Mouse (Mus musculus) thymus, adult 2 months (tissue): ENCODE data around the gene Prepl. TPM values are rescaled to one million over a fixed set of nuclear protein-coding genes. Genes with fewer than 3 reads are reported as not detected.

Experiments used
- DNase-seq: peaks from one replicate; pipeline ENCODE4 v3.0.0; 2021
- H3K27ac ChIP-seq: fragments of 200-500 bp; 2 replicates; pipeline ENCODE4 v1.5.1; 2012; ENCODE audit warnings: low read length, control low read depth; ENCODE audit not compliant: control insufficient read depth, insufficient read depth
- H3K27me3 ChIP-seq: fragments of 200-500 bp; 2 replicates; pipeline ENCODE4 v1.6.1; 2012; ENCODE audit warnings: mild to moderate bottlenecking, low read length, moderate library complexity, mixed read lengths; ENCODE audit not compliant: control insufficient read depth, insufficient read depth
- H3K36me3 ChIP-seq: fragments of 200-500 bp; 2 replicates; pipeline ENCODE4 v1.6.1; 2012; ENCODE audit warnings: mild to moderate bottlenecking, low read length, moderate library complexity; ENCODE audit not compliant: control insufficient read depth, insufficient read depth
- H3K4me1 ChIP-seq: fragments of 200-500 bp; replicated peaks from 2 replicates; pipeline ENCODE4 v1.6.1; 2012; ENCODE audit warnings: low read length; ENCODE audit not compliant: control insufficient read depth, insufficient read depth
- H3K4me3 ChIP-seq: fragments of 200-500 bp; 2 replicates; pipeline ENCODE4 v1.5.1; 2012; ENCODE audit warnings: mild to moderate bottlenecking, low read length, control low read depth, moderate library complexity; ENCODE audit not compliant: control insufficient read depth, insufficient read depth
- CTCF ChIP-seq: fragments of 200-500 bp; IDR thresholded peaks from 2 replicates; pipeline ENCODE4 v1.5.1; 2012; ENCODE audit warnings: mild to moderate bottlenecking, control low read depth, low read length, moderate library complexity, borderline replicate concordance; ENCODE audit not compliant: control insufficient read depth, poor library complexity, insufficient read depth; ENCODE audit errors: extremely low read depth
- POLR2A ChIP-seq: fragments of 200-500 bp; IDR thresholded peaks from 2 replicates; pipeline ENCODE4 v1.6.1; 2012; ENCODE audit warnings: mild to moderate bottlenecking, low read length, control low read depth, moderate library complexity; ENCODE audit not compliant: control insufficient read depth, poor library complexity, insufficient read depth; ENCODE audit errors: extremely low read depth
- WGBS: fragments of 180-500 bp; shearing (Covaris S2); methylation state at CpG from one replicate; pipeline ENCODE4 v1.1.7; 2018; 5-methylcytosine and 5-hydroxymethylcytosine counted together
- polyA plus RNA-seq: library from polyadenylated mRNA; depleted of rRNA; stranded (reverse); fragments of >200 nt; gene quantifications from 2 replicates; pipeline ENCODE4 v1.2.3, GENCODE M21; 2012; rRNA removed

Prepl gene
- polyA plus RNA-seq, 1 experiment = 11.6 TPM

- Histone ChIP-seq H3K36me3 (peaks cover 8% of the 10 kb centered on the region; the same call in 1 of the 2 replicates), H3K4me1 (peaks cover 11% of the 10 kb centered on the region), H3K27ac (no peak overlapping the region), H3K27me3 (no peaks in the 10 kb centered on the region), H3K4me3 (no peak overlapping the region)
- no peak for DNase-seq
- no peak for TF ChIP-seq CTCF
- TF ChIP-seq POLR2A = no peak
- WGBS = 94% methylated on average over 3 of the region's 3 CpGs
Measured at GRCm38 (mm10) chr17:85020343-85020742, 69.7 kb downstream of the Prepl start.

- Histone ChIP-seq H3K36me3 (peaks cover 8% of the 10 kb centered on the region; the same call in 1 of the 2 replicates), H3K4me3 (no peak overlapping the region), H3K4me1 (peaks cover 7% of the 10 kb centered on the region), H3K27me3 (no peaks in the 10 kb centered on the region), H3K27ac (no peak overlapping the region)
- WGBS = 33% methylated on average over 5 of the region's 5 CpGs
- DNase-seq = no peak
- TF ChIP-seq CTCF = no peak
- TF ChIP-seq POLR2A = no peak
Measured at GRCm38 (mm10) chr17:85018794-85019193, 71.2 kb downstream of the Prepl start.

- H3K27ac ChIP-seq = no peak overlapping the region
- H3K27me3 ChIP-seq = no peaks in the 10 kb centered on the region
- DNase-seq = no peak
- TF ChIP-seq POLR2A = no peak
- peaks cover 6% of the 10 kb centered on the region for H3K4me1 ChIP-seq
- WGBS = 85% methylated on average over 3 of the region's 3 CpGs
- H3K36me3 ChIP-seq = peaks cover 8% of the 10 kb centered on the region; the same call in 1 of the 2 replicates
- H3K4me3 ChIP-seq = no peak overlapping the region
Measured at GRCm38 (mm10) chr17:85018344-85018743, 71.7 kb downstream of the Prepl start.

- Histone ChIP-seq H3K27ac (no peak overlapping the region), H3K4me3 (no peak overlapping the region), H3K4me1 (peaks cover 6% of the 10 kb centered on the region), H3K36me3 (peaks cover 14% of the 10 kb centered on the region), H3K27me3 (no peaks in the 10 kb centered on the region)
- WGBS = 93% methylated on average over 3 of the region's 3 CpGs
- no peak for TF ChIP-seq CTCF
- no peak for TF ChIP-seq POLR2A
- DNase-seq = no peak
Measured at GRCm38 (mm10) chr17:85014632-85015031, 75.4 kb downstream of the Prepl start.

GRCm38 (mm10) chr17:85013485-85013884, 76.6 kb downstream of the Prepl start:
- no peak for TF ChIP-seq CTCF
- no peak for TF ChIP-seq POLR2A
- H3K36me3 ChIP-seq = peaks cover 16% of the 10 kb centered on the region

More at GRCm38 (mm10) chr17:85013485-85013884, 76.6 kb downstream of the Prepl start:
- no peak overlapping the region for H3K27ac ChIP-seq
- peaks cover 3% of the 10 kb centered on the region for H3K4me1 ChIP-seq
- H3K27me3 ChIP-seq = no peaks in the 10 kb centered on the region
- WGBS = 92% methylated on average over 6 of the region's 6 CpGs
- DNase-seq = no peak
- H3K4me3 ChIP-seq = no peak overlapping the region

Other genes starting within 250 kb of the Prepl start
- 34.1 and 36.4 TPM in 2 replicates for gene Ppm1b, start 133.5 kb downstream of the Prepl start, polyA plus RNA-seq
- 0.55 and 0.83 TPM in 2 replicates for gene Slc3a1, start 61.9 kb downstream of the Prepl start, polyA plus RNA-seq
- gene Camkmt, start 311 bp upstream of the Prepl start, polyA plus RNA-seq = 3.4 and 4.2 TPM in 2 replicates